Mouse (Mus musculus) thymus, adult 18-20 months (tissue): ENCODE measurements around the gene Leap2.
"Not testable (repeated sequence)": the region's sequence is repeated elsewhere in the genome, so short reads cannot be mapped to it uniquely, and the experiment has no call there.

Experiments
- DNase-seq, 2 experiments: peaks; one replicate each; pipeline ENCODE4 v3.0.0; 2022; ENCODE audit warnings: mixed read lengths in 2 of 2

Leap2 gene

GRCm38 (mm10) chr11:53441921-53442320 lies 19.0 kb upstream of the Leap2 start:
- DNase-seq, result peak in 1 of 2 experiments; percentile 13

GRCm38 (mm10) chr11:53436338-53436737 lies 13.4 kb upstream of the Leap2 start:
- DNase-seq, result no peak

GRCm38 (mm10) chr11:53435504-53435903 lies 12.5 kb upstream of the Leap2 start:
- no peak for DNase-seq

GRCm38 (mm10) chr11:53433057-53433456 lies 10.1 kb upstream of the Leap2 start:
- DNase-seq, result no peak

- no peak for DNase-seq
These were observed 8.5 kb upstream of the Leap2 start for GRCm38 (mm10) chr11:53431347-53432056.

- peak; percentile 99 to 100 for DNase-seq
These were observed 7.8 kb upstream of the Leap2 start, which contains the start of the genes Uqcrq and Gdf9 for GRCm38 (mm10) chr11:53430670-53431346. Gene Uqcrq, minus strand, starts transcription at chr11:53430831. Gene Gdf9, plus strand, starts transcription at chr11:53431023.

- no peak for DNase-seq
These were observed 7.3 kb upstream of the Leap2 start for GRCm38 (mm10) chr11:53430300-53430669.

- no peak for DNase-seq
These were observed 6.2 kb upstream of the Leap2 start for GRCm38 (mm10) chr11:53429182-53429581.

- DNase-seq, result no peak
These were observed 5.7 kb upstream of the Leap2 start for GRCm38 (mm10) chr11:53428716-53429057.

GRCm38 (mm10) chr11:53427993-53428715 lies 5.2 kb upstream of the Leap2 start:
- DNase-seq, result no peak

- DNase-seq, result not testable (repeated sequence)
These were observed 3.9 kb upstream of the Leap2 start for GRCm38 (mm10) chr11:53426914-53427313.

GRCm38 (mm10) chr11:53425711-53426255 lies 2.8 kb upstream of the Leap2 start:
- DNase-seq, result no peak

- no peak for DNase-seq
These were observed 2.3 kb upstream of the Leap2 start for GRCm38 (mm10) chr11:53425251-53425650.

- no peak for DNase-seq
These were observed 1.9 kb upstream of the Leap2 start for GRCm38 (mm10) chr11:53424826-53425225.

- DNase-seq, result no peak
These were observed 4.9 kb downstream of the Leap2 start for GRCm38 (mm10) chr11:53418048-53418447.

- DNase-seq, result no peak
These were observed 9.1 kb downstream of the Leap2 start for GRCm38 (mm10) chr11:53413871-53414270.

GRCm38 (mm10) chr11:53411738-53412137 lies 11.2 kb downstream of the Leap2 start:
- DNase-seq, result no peak

GRCm38 (mm10) chr11:53403638-53404037 lies 19.3 kb downstream of the Leap2 start:
- DNase-seq, result no peak

GRCm38 (mm10) chr11:53393856-53394255 lies 29.1 kb downstream of the Leap2 start:
- DNase-seq, result no peak

- DNase-seq, result no peak
These were observed 39.1 kb downstream of the Leap2 start for GRCm38 (mm10) chr11:53383758-53384428.

GRCm38 (mm10) chr11:53378918-53379317 lies 44.1 kb downstream of the Leap2 start:
- no peak for DNase-seq
